Mouse (Mus musculus) liver, embryonic 14.5 days (tissue): ENCODE measurements around the gene Pde11a. TPM values are rescaled to one million over a fixed set of nuclear protein-coding genes. Genes with fewer than 3 reads are reported as not detected.

ENCODE experiments used
- ATAC-seq: fragments of 200-750 bp; cut with Nextera tagmentation; 2 replicates; pipeline ENCODE4 v1.8.0; 2017; ENCODE audit warnings: moderate number of reproducible peaks, mild to moderate bottlenecking, moderate library complexity; ENCODE audit not compliant: insufficient read depth
- DNase-seq, 3 experiments: peaks; one replicate each; pipeline ENCODE4 v3.0.0-alpha.2; 2012 to 2013; ENCODE audit warnings: low read depth in 3 of 3, low spot score in 3 of 3
- H3K27ac ChIP-seq: fragments of 300-500 bp; sonication (generic); 2 replicates; pipeline ENCODE4 v1.5.1; 2014; ENCODE audit warnings: moderate library complexity, mild to moderate bottlenecking, control low read depth, inconsistent platforms
- H3K27me3 ChIP-seq: fragments of 300-500 bp; sonication (generic); 2 replicates; pipeline ENCODE4 v1.6.1; 2014; ENCODE audit warnings: mild to moderate bottlenecking, low read length, moderate library complexity; ENCODE audit not compliant: control insufficient read depth, insufficient read depth
- H3K36me3 ChIP-seq: fragments of 300-500 bp; sonication (generic); replicated peaks from 2 replicates; pipeline ENCODE4 v1.6.1; 2014; ENCODE audit warnings: low read depth; ENCODE audit not compliant: control insufficient read depth, insufficient read depth
- H3K4me1 ChIP-seq, 2 experiments: fragments of 200-500 bp in 1 of 2; fragments of 300-500 bp in 1 of 2; sonication (generic) in 1 of 2; replicated peaks; 2 replicates each; pipeline ENCODE4 v1.6.1; 2012 to 2014; ENCODE audit warnings: antibody characterized with exemption in 1 of 2, inconsistent platforms in 1 of 2, low read length in 1 of 2; ENCODE audit not compliant: control insufficient read depth in 2 of 2, insufficient read depth in 2 of 2
- H3K4me2 ChIP-seq: fragments of 300-500 bp; sonication (generic); 2 replicates; pipeline ENCODE4 v1.6.1; 2014; ENCODE audit warnings: low read depth, mild to moderate bottlenecking, control low read depth, moderate library complexity
- H3K4me3 ChIP-seq, 2 experiments: fragments of 200-500 bp in 1 of 2; fragments of 300-500 bp in 1 of 2; sonication (generic) in 1 of 2; 2 replicates each; pipeline ENCODE4 v1.5.1; 2012 to 2014; ENCODE audit warnings: low read depth in 2 of 2, low read length in 2 of 2, mild to moderate bottlenecking in 2 of 2, control low read depth in 1 of 2, inconsistent platforms in 1 of 2, moderate library complexity in 1 of 2; ENCODE audit not compliant: insufficient read depth in 1 of 2
- H3K9ac ChIP-seq: fragments of 300-500 bp; sonication (generic); replicated peaks from 2 replicates; pipeline ENCODE4 v1.6.1; 2014; ENCODE audit warnings: mild to moderate bottlenecking, control low read depth, moderate library complexity
- H3K9me3 ChIP-seq: fragments of 300-500 bp; sonication (generic); 2 replicates; pipeline ENCODE4 v1.6.1; 2016; ENCODE audit warnings: low read length, mixed read lengths; ENCODE audit not compliant: control insufficient read depth
- CTCF ChIP-seq: IDR thresholded peaks from 2 replicates; pipeline ENCODE4 v1.5.1; 2016; ENCODE audit warnings: antibody characterized with exemption, low read depth, control low read depth
- EP300 ChIP-seq: IDR thresholded peaks from 2 replicates; pipeline ENCODE4 v1.6.1; 2016; ENCODE audit warnings: antibody characterized with exemption, low read depth
- WGBS: fragments of 180-500 bp; shearing (Covaris S2); extraction: QIAGEN DNeasy Blood & Tissue Kit; methylation state at CpG from one replicate; pipeline ENCODE4 v1.1.7; 2014; ENCODE audit not compliant: insufficient replicate concordance; 5-methylcytosine and 5-hydroxymethylcytosine counted together
- microRNA-seq: library from miRNA; unstranded; fragments of <30 nt; microRNA quantifications from one replicate; pipeline ENCODE4, GENCODE M21; 2016
- polyA plus RNA-seq, 2 experiments: library from polyadenylated mRNA; depleted of rRNA in 1 of 2; stranded (reverse) in 1 of 2; unstranded in 1 of 2; fragments of >200 nt; fragmentation: Nextera tagmentation in 1 of 2; extraction: Ambion mirVana in 1 of 2; gene quantifications; 2 replicates each; pipeline versions ENCODE4 v1.2.1 to v1.2.3; 2012 to 2014

Pde11a gene
- polyA plus RNA-seq, 2 experiments, result 0.01 TPM; not detected in 1

- Histone ChIP-seq H3K27ac (no peak overlapping the region), H3K4me1 (0 out of 4 replicates have a peak, but pooled peaks cover 0 to 2% of the 10 kb centered on the region in 2 experiments), H3K4me2 (no peak overlapping the region), H3K36me3 (no peaks in the 10 kb centered on the region), H3K27me3 (no peaks in the 10 kb centered on the region), H3K9ac (no peak overlapping the region), H3K4me3 (no peak overlapping the region), H3K9me3 (no peaks in the 10 kb centered on the region)
- WGBS, result 62% methylated on average over 14 of the region's 14 CpGs
- ATAC-seq (no peak), DNase-seq (no peak)
- TF ChIP-seq CTCF (no peak), EP300 (no peak)
These were observed 382.9 kb downstream of the Pde11a start for GRCm38 (mm10) chr2:75955709-75956108.

GRCm38 (mm10) chr2:75953320-75953719 is 385.3 kb downstream of the Pde11a start:
- no peak for ATAC-seq
- 69% methylated on average over 5 of the region's 5 CpGs for WGBS

GRCm38 (mm10) chr2:75950685-75951084 is 387.9 kb downstream of the Pde11a start:
- no peak for DNase-seq
- no peaks in the 10 kb centered on the region for H3K4me1 ChIP-seq
- H3K9ac ChIP-seq, result no peak overlapping the region
- no peaks in the 10 kb centered on the region for H3K9me3 ChIP-seq
- H3K27me3 ChIP-seq, result no peaks in the 10 kb centered on the region
- no peak overlapping the region for H3K4me3 ChIP-seq
- no peak overlapping the region for H3K4me2 ChIP-seq
- no peak for TF ChIP-seq EP300
- no peak for TF ChIP-seq CTCF
- no peak for ATAC-seq
- no peaks in the 10 kb centered on the region for H3K36me3 ChIP-seq
- WGBS, result 64% methylated on average over 8 of the region's 8 CpGs
- no peak overlapping the region for H3K27ac ChIP-seq

More at GRCm38 (mm10) chr2:75953320-75953719, 385.3 kb downstream of the Pde11a start:
- no peaks in the 10 kb centered on the region for H3K36me3 ChIP-seq
- H3K4me2 ChIP-seq, result no peak overlapping the region
- no peaks in the 10 kb centered on the region for H3K4me1 ChIP-seq
- TF ChIP-seq EP300 (no peak), CTCF (no peak)
- no peaks in the 10 kb centered on the region for H3K27me3 ChIP-seq
- H3K4me3 ChIP-seq, result no peak overlapping the region
- no peaks in the 10 kb centered on the region for H3K9me3 ChIP-seq
- no peak overlapping the region for H3K27ac ChIP-seq
- no peak for DNase-seq
- no peak overlapping the region for H3K9ac ChIP-seq

Small RNA genes within 50 kb of the gene (microRNA-seq; reads per million reads assigned to microRNA genes)
- gene Gm44337, result not detected

Other genes with a start within 250 kb of the Pde11a start
- not detected in 2 replicates for gene Cyct, start 21.7 kb upstream of the Pde11a start, polyA plus RNA-seq (2012; rRNA removed)
- not detected in 2 replicates for gene Cyct, start 21.7 kb upstream of the Pde11a start, polyA plus RNA-seq (2014; fragmentation: Nextera tagmentation; extraction: Ambion mirVana)
- gene Rbm45, start 31.2 kb upstream of the Pde11a start, polyA plus RNA-seq (2012; rRNA removed), result 5.8 and 8.5 TPM in 2 replicates
- 5.7 and 6.2 TPM in 2 replicates for gene Rbm45, start 31.2 kb upstream of the Pde11a start, polyA plus RNA-seq (2014; fragmentation: Nextera tagmentation; extraction: Ambion mirVana)
- gene Osbpl6, start 67.7 kb upstream of the Pde11a start, polyA plus RNA-seq (2012; rRNA removed), result 0.17 and 0.41 TPM in 2 replicates
- 0.20 and 0.21 TPM in 2 replicates for gene Osbpl6, start 67.7 kb upstream of the Pde11a start, polyA plus RNA-seq (2014; fragmentation: Nextera tagmentation; extraction: Ambion mirVana)